Mouse (Mus musculus) 3134 (cell line): Measurements from ENCODE around the gene Gstt1.

ENCODE experiments used
- DNase-seq: peaks from one replicate; pipeline ENCODE4 v3.0.0-alpha.2; 2011; ENCODE audit warnings: low spot score; ENCODE audit not compliant: insufficient read length; ENCODE audit errors: extremely low read depth

The Gstt1 gene

GRCm38 (mm10) chr10:75766856-75767255 is 31.5 kb downstream of the Gstt1 start:
- no peak for DNase-seq

- DNase-seq, result peak; percentile 53
Measured at GRCm38 (mm10) chr10:75764519-75765473, 33.6 kb downstream of the Gstt1 start.

GRCm38 (mm10) chr10:75763682-75764518 is 34.5 kb downstream of the Gstt1 start, which contains the start of gene Cabin1:
Gene Cabin1 (minus strand): TSS chr10:75764341.
- DNase-seq, result peak; percentile 93

- DNase-seq, result no peak
Measured at GRCm38 (mm10) chr10:75762413-75762812, 36.0 kb downstream of the Gstt1 start.

GRCm38 (mm10) chr10:75760311-75760710 is 38.1 kb downstream of the Gstt1 start:
- DNase-seq, result no peak

- no peak for DNase-seq
Measured at GRCm38 (mm10) chr10:75756719-75757118, 41.7 kb downstream of the Gstt1 start.

- DNase-seq, result no peak
Measured at GRCm38 (mm10) chr10:75744017-75744416, 54.4 kb downstream of the Gstt1 start.

- no peak for DNase-seq
Measured at GRCm38 (mm10) chr10:75743369-75743768, 55.0 kb downstream of the Gstt1 start.

- DNase-seq, result no peak
Measured at GRCm38 (mm10) chr10:75740866-75741265, 57.5 kb downstream of the Gstt1 start.
